Mouse (Mus musculus): ENCODE measurements around the gene Pikfyve.

Pikfyve gene

GRCm38 (mm10) chr1:65186287-65187073 is at the start of gene Pikfyve, which contains the start of gene Idh1:
Pikfyve (plus strand) TSS chr1:65186683.
Idh1 (minus strand) TSS chr1:65186500.
- DNase-seq (ENCODE audit: low spot score in 2 of 2) = peak; percentile 94 to 98

- DNase-seq (ENCODE audit: low spot score in 2 of 2) = no peak
Observed at GRCm38 (mm10) chr1:65137560-65137959, 48.9 kb upstream of the Pikfyve start.

GRCm38 (mm10) chr1:65144783-65145182 is 41.7 kb upstream of the Pikfyve start:
- no peak for DNase-seq (ENCODE audit: low spot score in 2 of 2)

- DNase-seq (ENCODE audit: low spot score in 2 of 2) = no peak
Observed at GRCm38 (mm10) chr1:65146601-65147000, 39.9 kb upstream of the Pikfyve start.

- no peak for DNase-seq (ENCODE audit: low spot score in 2 of 2)
Observed at GRCm38 (mm10) chr1:65147326-65147725, 39.2 kb upstream of the Pikfyve start.

- no peak for DNase-seq (ENCODE audit: low spot score in 2 of 2)
Observed at GRCm38 (mm10) chr1:65147971-65148370, 38.5 kb upstream of the Pikfyve start.

GRCm38 (mm10) chr1:65154814-65155213 is 31.7 kb upstream of the Pikfyve start:
- no peak for DNase-seq (ENCODE audit: low spot score in 2 of 2)

GRCm38 (mm10) chr1:65156111-65156510 is 30.4 kb upstream of the Pikfyve start:
- DNase-seq (ENCODE audit: low spot score in 2 of 2) = no peak

GRCm38 (mm10) chr1:65162210-65162609 is 24.3 kb upstream of the Pikfyve start:
- DNase-seq (ENCODE audit: low spot score in 2 of 2) = no peak

- no peak for DNase-seq (ENCODE audit: low spot score in 2 of 2)
Observed at GRCm38 (mm10) chr1:65167496-65167895, 19.0 kb upstream of the Pikfyve start.

- no peak for DNase-seq (ENCODE audit: low spot score in 2 of 2)
Observed at GRCm38 (mm10) chr1:65169536-65169935, 16.9 kb upstream of the Pikfyve start.

GRCm38 (mm10) chr1:65169947-65170346 is 16.5 kb upstream of the Pikfyve start:
- DNase-seq (ENCODE audit: low spot score in 2 of 2) = no peak

- no peak for DNase-seq (ENCODE audit: low spot score in 2 of 2)
Observed at GRCm38 (mm10) chr1:65171579-65171978, 14.9 kb upstream of the Pikfyve start.

- no peak for DNase-seq (ENCODE audit: low spot score in 2 of 2)
Observed at GRCm38 (mm10) chr1:65173716-65174115, 12.8 kb upstream of the Pikfyve start.

- DNase-seq (ENCODE audit: low spot score in 2 of 2) = no peak
Observed at GRCm38 (mm10) chr1:65176171-65176570, 10.3 kb upstream of the Pikfyve start.

- no peak for DNase-seq (ENCODE audit: low spot score in 2 of 2)
Observed at GRCm38 (mm10) chr1:65176912-65177311, 9.6 kb upstream of the Pikfyve start.

GRCm38 (mm10) chr1:65177452-65177851 is 9.0 kb upstream of the Pikfyve start:
- DNase-seq (ENCODE audit: low spot score in 2 of 2) = no peak

GRCm38 (mm10) chr1:65178126-65178901 is 8.2 kb upstream of the Pikfyve start:
- DNase-seq (ENCODE audit: low spot score in 2 of 2) = peak; percentile 87 to 89

- peak; percentile 96 to 98 for DNase-seq (ENCODE audit: low spot score in 2 of 2)
Observed at GRCm38 (mm10) chr1:65178902-65179432, 7.5 kb upstream of the Pikfyve start.

GRCm38 (mm10) chr1:65179634-65180249 is 6.7 kb upstream of the Pikfyve start:
- DNase-seq (ENCODE audit: low spot score in 2 of 2) = peak in 1 of 2 experiments; percentile 61

GRCm38 (mm10) chr1:65181459-65181858 is 5.0 kb upstream of the Pikfyve start:
- no peak for DNase-seq (ENCODE audit: low spot score in 2 of 2)

- DNase-seq (ENCODE audit: low spot score in 2 of 2) = no peak
Observed at GRCm38 (mm10) chr1:65183994-65184393, 2.5 kb upstream of the Pikfyve start.

All from cerebellum, postnatal 4 days (tissue).